Mouse (Mus musculus) myocyte (in vitro differentiated cells): Measurements from ENCODE around the gene Csnk2b. TPM values are rescaled to one million over a fixed set of nuclear protein-coding genes. Genes with fewer than 3 reads are reported as not detected.
A peak's percentile ranks its signal among the peaks of the same experiment; 100 is the strongest.

Experiments
- H3K27me3 ChIP-seq: one replicate; pipeline ENCODE4 v1.6.1; 2011; ENCODE audit not compliant: control insufficient read depth, insufficient read depth, insufficient read length
- H3K36me3 ChIP-seq: one replicate; pipeline ENCODE4 v1.6.1; 2011; ENCODE audit not compliant: control insufficient read depth, insufficient read depth
- H3K4me2 ChIP-seq: one replicate; pipeline ENCODE4 v1.6.1; 2011; ENCODE audit warnings: low read depth, control low read depth
- H3K4me3 ChIP-seq: one replicate; pipeline ENCODE4 v1.5.1; 2011; ENCODE audit warnings: mild to moderate bottlenecking, control low read depth, moderate library complexity
- H3K79me2 ChIP-seq: one replicate; pipeline ENCODE4 v1.6.1; 2011; ENCODE audit not compliant: control insufficient read depth, insufficient read depth
- H3ac ChIP-seq: one replicate; pipeline ENCODE4 v1.6.1; 2011; ENCODE audit not compliant: control insufficient read depth, insufficient read length
- CEBPB ChIP-seq: IDR thresholded peaks from 2 replicates; pipeline ENCODE4 v1.6.1; 2011; ENCODE audit warnings: mild to moderate bottlenecking, moderate library complexity; ENCODE audit not compliant: poor library complexity, insufficient read depth, severe bottlenecking
- E2F4 ChIP-seq: IDR thresholded peaks from one replicate; pipeline ENCODE4 v1.6.1; 2011; ENCODE audit warnings: mild to moderate bottlenecking, control low read depth, moderate library complexity; ENCODE audit not compliant: insufficient read depth
- MAX ChIP-seq: IDR thresholded peaks from one replicate; pipeline ENCODE4 v1.6.1; 2011; ENCODE audit warnings: low read depth, mild to moderate bottlenecking, control low read depth
- MYOD1 ChIP-seq, 3 experiments: IDR thresholded peaks; one replicate each; pipeline ENCODE4 v1.6.1; 2011; ENCODE audit warnings: control low read depth in 2 of 3, low read depth in 2 of 3, mild to moderate bottlenecking in 2 of 3, moderate library complexity in 1 of 3; ENCODE audit not compliant: insufficient read length in 2 of 3, control insufficient read depth in 1 of 3
- MYOG ChIP-seq, 3 experiments: IDR thresholded peaks; one replicate each; pipeline ENCODE4 v1.6.1; 2011; ENCODE audit warnings: control low read depth in 2 of 3, low read depth in 2 of 3, mild to moderate bottlenecking in 2 of 3; ENCODE audit not compliant: insufficient read length in 2 of 3, control insufficient read depth in 1 of 3, insufficient read depth in 1 of 3
- POLR2A ChIP-seq: IDR thresholded peaks from one replicate; pipeline ENCODE4 v1.6.1; 2011; ENCODE audit warnings: low read depth, mild to moderate bottlenecking, control low read depth, moderate library complexity; ENCODE audit not compliant: insufficient read length
- POLR2AphosphoS2 ChIP-seq: IDR thresholded peaks from one replicate; pipeline ENCODE4 v1.6.1; 2011; ENCODE audit warnings: low read depth, control low read depth; ENCODE audit not compliant: insufficient read length
- REST ChIP-seq: IDR thresholded peaks from one replicate; pipeline ENCODE4 v1.6.1; 2011; ENCODE audit warnings: mild to moderate bottlenecking, control low read depth, moderate library complexity; ENCODE audit not compliant: insufficient read depth, insufficient read length
- SRF ChIP-seq: IDR thresholded peaks from one replicate; pipeline ENCODE4 v1.6.1; 2011; ENCODE audit warnings: low read depth; ENCODE audit not compliant: control insufficient read depth, insufficient read length
- TCF12 ChIP-seq: IDR thresholded peaks from one replicate; pipeline ENCODE4 v1.6.1; 2011; ENCODE audit warnings: mild to moderate bottlenecking, control low read depth; ENCODE audit not compliant: poor library complexity, insufficient read depth, severe bottlenecking
- TCF3 ChIP-seq: IDR thresholded peaks from one replicate; pipeline ENCODE4 v1.6.1; 2011; ENCODE audit warnings: low read depth, control low read depth; ENCODE audit not compliant: insufficient read length
- USF1 ChIP-seq: IDR thresholded peaks from one replicate; pipeline ENCODE4 v1.6.1; 2011; ENCODE audit warnings: low read depth, mild to moderate bottlenecking, control low read depth, moderate library complexity
- polyA plus RNA-seq: library from polyadenylated mRNA; unstranded; fragments of >200 nt; fragmentation: generic; extraction: Trizol; gene quantifications from one replicate; pipeline ENCODE4 v1.2.1, GENCODE M21; 2012; ENCODE audit warnings: missing spikeins

Gene Csnk2b
- 320 TPM for polyA plus RNA-seq

GRCm38 (mm10) chr17:35121871-35122303 is at the start of gene Csnk2b:
Csnk2b (minus strand) TSS chr17:35122053.
- peak within 1 kb of the TSS; percentile 66 for H3ac ChIP-seq
- no peaks in the 10 kb centered on the region for H3K27me3 ChIP-seq
- peak within 1 kb of the TSS; percentile 97 for H3K4me2 ChIP-seq
- H3K79me2 ChIP-seq: peaks cover 36% of the 10 kb centered on the region
- H3K4me3 ChIP-seq: peak within 1 kb of the TSS; percentile 97
- peaks cover 7% of the 10 kb centered on the region for H3K36me3 ChIP-seq
- TF ChIP-seq E2F4 (peak; percentile 74), SRF (no peak)

GRCm38 (mm10) chr17:35168541-35169207 is 46.8 kb upstream of the Csnk2b start:
- TF ChIP-seq POLR2AphosphoS2 (no peak), MYOG (IDR thresholded peaks at IDR 0.05; ENCODE audit: control insufficient read depth in 1 of 3, insufficient read depth in 1 of 3, insufficient read length in 2 of 3, low read depth in 2 of 3) (no peak), MAX (no peak), REST (no peak), CEBPB (no peak), MYOD1 (IDR thresholded peaks at IDR 0.05; ENCODE audit: control insufficient read depth in 1 of 3, insufficient read length in 2 of 3, low read depth in 2 of 3) (no peak), USF1 (no peak), E2F4 (no peak), POLR2A (no peak), SRF (no peak), TCF3 (no peak), TCF12 (no peak)
- no peaks in the 10 kb centered on the region for H3K27me3 ChIP-seq
- no peak overlapping the region for H3K4me2 ChIP-seq
- no peak overlapping the region for H3K4me3 ChIP-seq
- peaks cover 14% of the 10 kb centered on the region for H3K79me2 ChIP-seq
- no peaks in the 10 kb centered on the region for H3K36me3 ChIP-seq
- no peak overlapping the region for H3ac ChIP-seq

- Histone ChIP-seq H3ac (no peak overlapping the region), H3K4me2 (no peak overlapping the region), H3K4me3 (no peak overlapping the region), H3K36me3 (no peaks in the 10 kb centered on the region), H3K27me3 (no peaks in the 10 kb centered on the region), H3K79me2 (peaks cover 23% of the 10 kb centered on the region)
- TF ChIP-seq E2F4: no peak
- TF ChIP-seq TCF3: no peak
- no peak for TF ChIP-seq SRF
Observed at GRCm38 (mm10) chr17:35167794-35168193, 45.9 kb upstream of the Csnk2b start.

- H3K4me3 ChIP-seq: peak overlapping the region; percentile 83
- TF ChIP-seq REST: no peak
- peaks cover 36% of the 10 kb centered on the region for H3K79me2 ChIP-seq
- H3ac ChIP-seq: no peak overlapping the region
- H3K4me2 ChIP-seq: peak overlapping the region; percentile 96
- no peaks in the 10 kb centered on the region for H3K27me3 ChIP-seq
- peaks cover 6% of the 10 kb centered on the region for H3K36me3 ChIP-seq
Observed at GRCm38 (mm10) chr17:35166352-35167035, 44.6 kb upstream of the Csnk2b start.

- Histone ChIP-seq H3K27me3 (no peaks in the 10 kb centered on the region), H3ac (no peak overlapping the region), H3K4me2 (peak overlapping the region; percentile 96), H3K36me3 (peaks cover 15% of the 10 kb centered on the region), H3K4me3 (peak overlapping the region; percentile 83), H3K79me2 (peaks cover 45% of the 10 kb centered on the region)
- TF ChIP-seq TCF3: no peak
- no peak for TF ChIP-seq MYOG (IDR thresholded peaks at IDR 0.05; ENCODE audit: control insufficient read depth in 1 of 3, insufficient read depth in 1 of 3, insufficient read length in 2 of 3, low read depth in 2 of 3)
- no peak for TF ChIP-seq USF1
- TF ChIP-seq E2F4: no peak
- TF ChIP-seq SRF: no peak
- no peak for TF ChIP-seq MYOD1 (IDR thresholded peaks at IDR 0.05; ENCODE audit: control insufficient read depth in 1 of 3, insufficient read length in 2 of 3, low read depth in 2 of 3)
Observed at GRCm38 (mm10) chr17:35165451-35166155, 43.8 kb upstream of the Csnk2b start.
